Mouse (Mus musculus): ENCODE data around the gene Daam2. TPM values are rescaled to one million over a fixed set of nuclear protein-coding genes. Genes with fewer than 3 reads are reported as not detected.
"Not testable (repeated sequence)": the region's sequence is repeated elsewhere in the genome, so short reads cannot be mapped to it uniquely, and the experiment has no call there.

The Daam2 gene
- total RNA-seq, 1 experiment: 0.13 TPM

GRCm38 (mm10) chr17:49450922-49451321 lies 113.2 kb downstream of the Daam2 start:
- no peak for DNase-seq (ENCODE audit: low read depth, low spot score)
- Histone ChIP-seq H3K9me3 (ENCODE audit: control insufficient read depth, insufficient read depth, low read depth, low read length) (no peaks in the 10 kb centered on the region), H3K4me1 (ENCODE audit: control insufficient read depth in 2 of 2, insufficient read depth in 2 of 2, low read length in 2 of 2, poor library complexity in 1 of 2) (no peaks in the 10 kb centered on the region; a peak in 1 of 4 replicates), H3K4me3 (ENCODE audit: insufficient read depth in 1 of 2, low read depth in 1 of 2, low read length in 2 of 2, poor library complexity in 1 of 2, severe bottlenecking in 1 of 2) (no peak overlapping the region), H3K27ac (ENCODE audit: insufficient read depth, low read depth, low read length, poor library complexity, severe bottlenecking) (no peak overlapping the region), H3K9ac (ENCODE audit: insufficient read depth, low read depth, low read length, poor library complexity, severe bottlenecking) (no peak overlapping the region), H3K36me3 (ENCODE audit: control insufficient read depth, insufficient read depth, low read length, poor library complexity, severe bottlenecking) (peaks cover 8% of the 10 kb centered on the region; the same call in 1 of the 2 replicates)
- TF ChIP-seq CHD2 (IDR thresholded peaks at IDR 0.05; ENCODE audit: low read depth, low read length) (no peak), ZC3H11A (IDR thresholded peaks at IDR 0.05; ENCODE audit: borderline replicate concordance, low read depth, low read length) (no peak), ZNF384 (IDR thresholded peaks at IDR 0.05; ENCODE audit: low read depth, low read length) (no peak), MAFK (IDR thresholded peaks at IDR 0.05; ENCODE audit: insufficient read depth, low read depth, low read length) (no peak), HCFC1 (IDR thresholded peaks at IDR 0.05; ENCODE audit: borderline replicate concordance, insufficient read depth, low read length) (no peak)
- in situ Hi-C loops (cut with MboI; ENCODE audit: low sequenced_read_pairs in 2 of 2, unreplicated experiment in 2 of 2): no loop called here

DNA sequence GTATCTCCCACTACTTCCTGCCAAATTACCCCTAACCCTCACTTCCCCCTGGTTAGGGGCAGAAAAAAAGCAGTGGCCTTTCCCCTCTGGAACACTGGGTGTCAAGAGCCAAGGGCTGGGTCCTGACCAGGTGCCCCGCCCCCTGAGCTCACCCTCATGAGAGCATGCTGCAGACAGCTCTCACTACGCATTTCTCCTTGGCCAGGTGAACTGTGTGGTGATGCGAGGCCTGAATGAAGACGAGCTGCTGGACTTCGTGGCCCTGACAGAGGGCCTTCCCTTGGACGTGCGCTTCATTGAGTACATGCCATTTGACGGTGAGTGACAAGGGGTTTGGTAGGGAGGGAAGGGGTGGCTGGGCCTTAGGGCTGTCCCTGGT lies 114.9 kb downstream of the Daam2 start:
- Histone ChIP-seq H3K4me3 (ENCODE audit: insufficient read depth in 1 of 2, low read depth in 1 of 2, low read length in 2 of 2, poor library complexity in 1 of 2, severe bottlenecking in 1 of 2) (no peak overlapping the region), H3K27ac (ENCODE audit: insufficient read depth, low read depth, low read length, poor library complexity, severe bottlenecking) (no peak overlapping the region), H3K4me1 (ENCODE audit: control insufficient read depth in 2 of 2, insufficient read depth in 2 of 2, low read length in 2 of 2, poor library complexity in 1 of 2) (no peaks in the 10 kb centered on the region; a peak in 1 of 4 replicates), H3K36me3 (ENCODE audit: control insufficient read depth, insufficient read depth, low read length, poor library complexity, severe bottlenecking) (peaks cover 4% of the 10 kb centered on the region; the same call in 1 of the 2 replicates), H3K9me3 (ENCODE audit: control insufficient read depth, insufficient read depth, low read depth, low read length) (no peaks in the 10 kb centered on the region), H3K9ac (ENCODE audit: insufficient read depth, low read depth, low read length, poor library complexity, severe bottlenecking) (no peak overlapping the region)
- in situ Hi-C loops (cut with MboI; ENCODE audit: low sequenced_read_pairs in 2 of 2, unreplicated experiment in 2 of 2): no loop called here
- no peak for DNase-seq (ENCODE audit: low read depth, low spot score)
- TF ChIP-seq ZNF384 (IDR thresholded peaks at IDR 0.05; ENCODE audit: low read depth, low read length) (no peak), HCFC1 (IDR thresholded peaks at IDR 0.05; ENCODE audit: borderline replicate concordance, insufficient read depth, low read length) (no peak), MAFK (IDR thresholded peaks at IDR 0.05; ENCODE audit: insufficient read depth, low read depth, low read length) (no peak), CHD2 (IDR thresholded peaks at IDR 0.05; ENCODE audit: low read depth, low read length) (no peak), ZC3H11A (IDR thresholded peaks at IDR 0.05; ENCODE audit: borderline replicate concordance, low read depth, low read length) (no peak)

GRCm38 (mm10) chr17:49448570-49449229 lies 115.4 kb downstream of the Daam2 start:
- no peaks in the 10 kb centered on the region for H3K9me3 ChIP-seq (ENCODE audit: control insufficient read depth, insufficient read depth, low read depth, low read length)
- no peak overlapping the region for H3K27ac ChIP-seq (ENCODE audit: insufficient read depth, low read depth, low read length, poor library complexity, severe bottlenecking)
- in situ Hi-C loops (cut with MboI; ENCODE audit: low sequenced_read_pairs in 2 of 2, unreplicated experiment in 2 of 2): no loop called here
- H3K4me1 ChIP-seq (ENCODE audit: control insufficient read depth in 2 of 2, insufficient read depth in 2 of 2, low read length in 2 of 2, poor library complexity in 1 of 2): no peaks in the 10 kb centered on the region; a peak in 1 of 4 replicates
- H3K9ac ChIP-seq (ENCODE audit: insufficient read depth, low read depth, low read length, poor library complexity, severe bottlenecking): no peak overlapping the region
- no peak for DNase-seq (ENCODE audit: low read depth, low spot score)
- 0 out of 2 replicates have a peak, but pooled peaks cover 4% of the 10 kb centered on the region for H3K36me3 ChIP-seq (ENCODE audit: control insufficient read depth, insufficient read depth, low read length, poor library complexity, severe bottlenecking)
- no peak for TF ChIP-seq ZC3H11A (IDR thresholded peaks at IDR 0.05; ENCODE audit: borderline replicate concordance, low read depth, low read length)
- no peak for TF ChIP-seq ZNF384 (IDR thresholded peaks at IDR 0.05; ENCODE audit: low read depth, low read length)
- TF ChIP-seq HCFC1 (IDR thresholded peaks at IDR 0.05; ENCODE audit: borderline replicate concordance, insufficient read depth, low read length): no peak
- TF ChIP-seq CHD2 (IDR thresholded peaks at IDR 0.05; ENCODE audit: low read depth, low read length): no peak
- TF ChIP-seq MAFK (IDR thresholded peaks at IDR 0.05; ENCODE audit: insufficient read depth, low read depth, low read length): no peak
- H3K4me3 ChIP-seq (ENCODE audit: insufficient read depth in 1 of 2, low read depth in 1 of 2, low read length in 2 of 2, poor library complexity in 1 of 2, severe bottlenecking in 1 of 2): no peak overlapping the region

GRCm38 (mm10) chr17:49442841-49443240 lies 121.3 kb downstream of the Daam2 start:
- H3K9ac ChIP-seq (ENCODE audit: insufficient read depth, low read depth, low read length, poor library complexity, severe bottlenecking): not testable (repeated sequence)

More at GRCm38 (mm10) chr17:49442841-49443240, 121.3 kb downstream of the Daam2 start:
- H3K4me3 ChIP-seq (ENCODE audit: insufficient read depth in 1 of 2, low read depth in 1 of 2, low read length in 2 of 2, poor library complexity in 1 of 2, severe bottlenecking in 1 of 2); H3K36me3 ChIP-seq (ENCODE audit: control insufficient read depth, insufficient read depth, low read length, poor library complexity, severe bottlenecking); H3K9me3 ChIP-seq (ENCODE audit: control insufficient read depth, insufficient read depth, low read depth, low read length); H3K27ac ChIP-seq (ENCODE audit: insufficient read depth, low read depth, low read length, poor library complexity, severe bottlenecking); DNase-seq (ENCODE audit: low read depth, low spot score); H3K4me1 ChIP-seq (ENCODE audit: control insufficient read depth in 2 of 2, insufficient read depth in 2 of 2, low read length in 2 of 2, poor library complexity in 1 of 2); in situ Hi-C loops (cut with MboI; ENCODE audit: low sequenced_read_pairs in 2 of 2, unreplicated experiment in 2 of 2): not testable (repeated sequence)
